Mouse (Mus musculus) heart, postnatal 10 days (tissue): ENCODE results near the gene Schip1. TPM values are rescaled to one million over a fixed set of nuclear protein-coding genes. Genes with fewer than 3 reads are reported as not detected.

Experiments used
- DNase-seq, 2 experiments: peaks; one replicate each; pipeline ENCODE4 v3.0.0; 2021
- intact Hi-C: fragments of 180-260 bp; cut with DNase I; formaldehyde crosslinking; loops from one replicate; pipeline ENCODE4 v1.15.1; 2025
- total RNA-seq, 2 experiments: library from RNA; stranded (reverse); gene quantifications; 2 replicates each; pipeline ENCODE4 v1.2.3; 2021

Schip1 gene
- total RNA-seq, 2 experiments from 2014 or later = 170 to 173 TPM

- intact Hi-C loops = no loop called here
- no peak for DNase-seq
Observed at GRCm38 (mm10) chr3:68267905-68268304, 203.3 kb downstream of the Schip1 start.

DNA sequence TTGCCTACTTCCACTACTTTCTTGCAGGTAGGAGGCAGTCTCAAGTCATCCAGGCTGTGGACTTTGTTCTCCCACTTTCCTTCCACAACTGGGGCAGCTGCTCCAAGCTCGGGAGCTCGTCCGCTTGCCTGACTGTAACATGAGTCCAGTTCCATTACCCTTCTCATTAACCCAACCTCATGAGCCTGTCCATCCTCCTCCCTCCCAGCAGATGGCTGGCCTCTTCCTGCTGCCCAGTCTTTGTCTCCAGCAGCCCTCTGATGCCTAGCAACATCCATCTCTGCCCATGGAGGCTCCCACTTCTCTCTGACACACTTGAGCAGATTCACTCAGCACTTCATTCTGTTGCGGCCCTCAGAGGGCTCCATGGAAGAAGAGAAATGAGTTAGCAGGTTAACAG, 204.6 kb downstream of the Schip1 start:
- DNase-seq = no peak
- intact Hi-C loops = no loop called here

- intact Hi-C loops = loop anchor here (10.0 kb wide), 1 partner anchor 275 kb away; no protein-coding TSS in a partner anchor
- DNase-seq = no peak
Observed at GRCm38 (mm10) chr3:68270246-68270645, 205.6 kb downstream of the Schip1 start.

DNA sequence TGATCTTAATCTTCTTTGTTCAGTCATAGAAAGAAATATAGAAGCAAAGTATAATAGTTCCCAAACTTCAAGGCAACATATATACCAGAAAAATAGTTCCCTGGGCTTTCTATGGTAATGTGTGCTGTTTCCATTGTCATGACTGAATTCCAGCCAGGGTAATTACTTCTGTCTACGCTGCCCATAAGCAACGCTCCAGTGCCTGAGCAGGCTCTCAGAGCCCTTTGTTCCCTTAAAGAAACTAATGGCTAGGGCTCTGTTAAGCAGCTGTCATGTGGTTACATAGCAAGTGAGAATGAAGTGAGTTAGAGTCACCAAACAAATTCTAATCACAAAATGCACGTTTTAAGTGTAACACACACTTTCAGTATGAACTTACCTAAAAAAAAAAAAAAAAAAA, 206.9 kb downstream of the Schip1 start:
- intact Hi-C loops = loop anchor here (10.0 kb wide), 1 partner anchor 273 kb away; no protein-coding TSS in a partner anchor
- no peak for DNase-seq

- intact Hi-C loops = loop anchor here (10.0 kb wide), 1 partner anchor 273 kb away; no protein-coding TSS in a partner anchor
- DNase-seq = no peak
Observed at GRCm38 (mm10) chr3:68271881-68272280, 207.3 kb downstream of the Schip1 start.

DNA sequence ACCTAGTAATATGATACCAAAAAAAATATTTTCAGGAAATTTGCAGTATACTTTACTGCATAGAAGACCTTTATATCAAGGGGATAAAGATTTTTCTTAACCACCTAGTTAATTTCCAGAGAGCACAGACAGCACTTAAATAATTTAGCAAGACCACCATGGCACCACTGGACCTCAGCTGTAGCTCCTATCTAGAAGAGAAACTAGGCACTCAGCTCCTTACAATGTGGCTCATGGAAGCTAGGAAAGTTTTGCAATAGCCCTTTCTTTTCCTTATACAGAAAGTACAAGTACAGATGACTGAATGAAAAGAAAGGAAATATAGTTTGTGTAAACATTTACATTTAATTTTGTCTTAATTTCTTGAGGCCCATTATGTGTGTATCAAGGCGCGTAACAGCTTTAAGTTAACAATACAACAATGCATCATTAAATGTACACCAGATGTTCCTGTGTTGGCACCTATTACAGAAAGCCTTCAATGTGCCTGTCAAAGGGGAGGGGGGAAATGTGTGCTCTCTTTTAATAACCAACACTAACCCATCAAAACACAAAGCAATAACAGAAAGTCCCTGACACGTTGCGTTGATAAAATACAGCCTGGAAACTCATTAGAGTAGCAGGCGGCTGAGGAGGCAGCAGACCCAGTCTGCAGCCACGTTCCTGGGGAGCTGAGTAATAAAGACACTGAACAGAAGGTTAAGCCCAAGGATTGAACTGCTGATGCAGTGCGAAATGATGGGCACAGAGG, 218.4 kb downstream of the Schip1 start:
- intact Hi-C loops = no loop called here
- DNase-seq = no peak

DNA sequence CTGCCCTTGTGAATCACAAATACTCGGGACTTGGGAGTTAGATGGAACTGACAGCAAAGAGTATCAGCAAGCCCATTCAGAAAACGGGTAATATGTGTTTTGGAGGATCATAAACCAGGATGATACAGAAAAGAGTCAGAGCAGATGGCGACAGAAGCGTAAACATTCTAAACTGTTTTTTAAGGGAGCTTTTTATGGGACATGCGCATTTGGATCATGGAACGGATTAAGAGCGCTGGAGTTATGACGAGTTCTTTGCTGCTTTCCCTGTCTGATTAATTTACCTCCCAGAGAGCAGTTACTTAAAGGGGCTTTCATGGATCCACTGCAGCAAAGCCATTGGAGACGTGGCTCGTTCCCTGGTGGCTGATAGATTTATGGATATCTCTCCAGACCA, 219.0 kb downstream of the Schip1 start:
- no peak for DNase-seq
- intact Hi-C loops = no loop called here

- DNase-seq = no peak
- intact Hi-C loops = no loop called here
Observed at GRCm38 (mm10) chr3:68284500-68284899, 219.9 kb downstream of the Schip1 start.

DNA sequence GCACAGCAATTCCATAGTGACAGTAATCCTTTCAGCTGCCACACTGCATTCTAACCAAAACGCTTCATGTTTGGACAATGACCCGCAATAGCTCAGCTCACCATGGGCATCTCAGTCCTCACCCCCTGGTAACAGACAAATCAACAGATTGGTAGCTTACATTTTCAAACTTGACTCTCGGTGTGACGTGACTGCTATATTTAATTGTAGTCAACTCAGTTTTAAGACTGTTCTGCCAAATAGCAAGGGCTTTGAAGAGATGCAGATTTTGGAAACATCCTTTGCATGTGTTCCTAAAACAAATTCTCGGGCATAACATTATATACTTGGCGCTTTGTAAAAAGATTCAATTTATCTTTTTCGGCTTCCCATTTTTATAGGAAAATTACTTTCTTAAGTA, 232.2 kb downstream of the Schip1 start:
- intact Hi-C loops = no loop called here

DNA sequence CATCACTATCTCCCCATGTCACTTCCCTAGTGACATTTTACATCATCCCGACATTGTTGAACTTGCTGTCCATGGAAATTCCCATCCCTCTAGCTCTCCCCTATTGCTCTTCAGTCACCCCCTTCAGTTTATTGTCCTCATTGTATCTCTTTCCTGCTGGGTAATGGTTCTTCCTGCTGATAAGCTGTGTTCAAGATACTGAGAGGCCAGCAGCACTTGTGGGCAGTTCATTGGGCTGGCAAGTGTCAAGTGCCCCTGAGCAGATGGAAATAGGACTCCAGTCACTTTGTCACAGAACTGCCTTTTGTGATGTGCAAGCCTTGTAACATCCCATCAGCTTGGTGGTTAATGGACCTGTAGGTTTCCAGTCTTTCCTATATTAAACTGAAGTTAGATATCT, 241.0 kb downstream of the Schip1 start:
- intact Hi-C loops = no loop called here
- no peak for DNase-seq

More for the DNA sequence above, 232.2 kb downstream of the Schip1 start:
- no peak for DNase-seq

- intact Hi-C loops = no loop called here
- DNase-seq = no peak
Observed at GRCm38 (mm10) chr3:68306726-68307125, 242.1 kb downstream of the Schip1 start.

DNA sequence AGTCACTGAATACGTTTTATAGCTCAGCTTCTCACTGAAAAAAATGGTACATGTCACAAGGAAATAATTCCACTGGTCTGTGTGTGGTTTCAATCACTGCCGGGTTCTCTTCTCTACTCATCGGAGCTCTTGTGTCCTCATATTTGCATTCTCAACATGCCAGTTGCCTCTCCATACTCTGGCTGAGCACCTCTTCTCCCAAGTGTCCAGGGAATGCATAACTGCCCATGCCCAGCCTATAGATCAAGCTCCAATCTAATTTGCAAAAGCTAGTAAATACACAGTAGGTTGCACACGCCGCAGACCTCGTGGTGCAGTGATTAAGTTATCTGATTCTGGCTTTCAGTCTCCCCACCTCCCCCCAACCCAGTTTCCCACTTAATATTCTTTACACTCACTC, 261.0 kb downstream of the Schip1 start:
- no peak for DNase-seq

DNA sequence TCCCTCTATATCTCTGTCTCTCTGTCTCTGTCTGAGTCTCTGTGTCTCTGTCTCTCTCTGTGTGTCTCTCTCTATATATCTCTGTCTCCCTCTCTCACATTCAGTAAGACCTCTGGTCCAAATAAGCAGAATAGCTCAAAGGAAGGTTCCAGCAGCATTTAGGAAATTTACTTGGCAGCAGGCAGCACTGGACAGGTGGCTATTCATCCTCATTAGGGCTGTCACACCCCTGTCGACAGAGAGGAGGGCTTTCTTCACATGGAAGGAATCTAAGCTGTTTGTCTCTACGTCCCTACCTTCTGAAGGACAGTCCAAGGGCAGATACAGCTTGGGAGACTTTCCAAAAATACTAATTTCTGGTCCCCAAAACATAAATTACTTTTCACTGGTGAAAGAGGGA, 267.9 kb downstream of the Schip1 start:
- intact Hi-C loops = no loop called here
- no peak for DNase-seq

More for the DNA sequence above, 261.0 kb downstream of the Schip1 start:
- intact Hi-C loops = no loop called here

GRCm38 (mm10) chr3:68335501-68335900, 270.9 kb downstream of the Schip1 start:
- DNase-seq = no peak
- intact Hi-C loops = no loop called here

DNA sequence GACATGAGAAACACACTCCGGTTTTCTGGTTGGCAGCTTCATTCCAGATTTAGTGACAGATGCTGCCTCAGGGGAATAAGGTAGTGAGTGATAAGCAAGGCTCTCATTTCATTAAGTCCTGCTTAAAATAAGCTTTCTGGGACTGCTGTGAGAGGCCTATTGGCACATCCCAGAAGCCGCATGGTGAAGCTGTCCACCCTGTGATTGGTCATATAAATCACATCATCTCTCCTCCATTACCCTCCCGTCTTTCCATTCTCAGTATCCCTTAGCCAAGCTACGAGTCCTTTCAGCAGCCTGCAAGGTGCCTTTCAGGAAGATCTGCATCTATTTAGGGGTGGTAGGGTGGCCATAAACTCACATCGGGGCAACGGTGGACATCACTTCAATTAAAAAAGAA, 286.0 kb downstream of the Schip1 start:
- intact Hi-C loops = no loop called here
- DNase-seq = no peak

DNA sequence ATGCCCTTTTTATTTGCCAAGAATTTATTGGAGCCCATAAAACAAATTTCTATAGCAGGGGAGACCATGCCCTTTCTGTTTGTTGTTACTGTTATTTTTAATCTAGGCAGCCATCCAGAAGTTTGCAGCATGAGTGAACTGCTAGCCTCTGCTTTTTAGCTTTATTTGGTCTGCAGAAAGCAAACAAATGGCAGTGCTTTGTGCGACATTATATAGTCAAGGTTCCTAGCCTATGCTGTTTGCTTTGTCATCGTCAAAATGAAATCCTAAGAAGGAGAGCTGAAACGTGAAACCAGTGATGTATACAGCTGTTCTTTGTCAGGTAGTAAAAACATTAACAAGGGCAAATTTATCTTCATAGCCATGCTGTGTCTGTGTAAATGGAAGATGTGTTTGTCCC, 286.9 kb downstream of the Schip1 start:
- no peak for DNase-seq
- intact Hi-C loops = no loop called here

GRCm38 (mm10) chr3:68352961-68353360, 288.4 kb downstream of the Schip1 start:
- DNase-seq = no peak
- intact Hi-C loops = no loop called here

- intact Hi-C loops = no loop called here
- no peak for DNase-seq
Observed at GRCm38 (mm10) chr3:68353492-68353891, 288.9 kb downstream of the Schip1 start.

DNA sequence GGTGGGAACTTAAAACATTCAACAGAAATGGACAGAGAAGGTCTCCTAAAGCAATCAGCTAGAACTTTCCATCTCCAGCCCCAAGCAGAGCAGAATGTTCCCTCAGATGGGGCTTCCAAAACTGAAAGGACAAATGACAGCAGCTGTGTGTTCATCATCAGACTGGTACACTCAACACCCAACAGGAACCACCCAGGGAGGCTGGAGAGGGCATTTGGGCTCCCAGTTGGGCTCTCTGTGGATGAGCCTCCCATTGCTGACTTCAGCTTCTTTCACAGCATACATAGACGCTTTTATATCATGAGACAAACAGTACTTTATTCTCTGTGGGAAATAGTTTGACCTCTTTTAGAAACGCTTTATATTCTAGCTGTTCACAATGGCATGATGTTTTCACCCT, 291.9 kb downstream of the Schip1 start:
- no peak for DNase-seq
- intact Hi-C loops = no loop called here

- DNase-seq = no peak
- intact Hi-C loops = no loop called here
Observed at GRCm38 (mm10) chr3:68368029-68368428, 303.4 kb downstream of the Schip1 start.

GRCm38 (mm10) chr3:68372925-68373324, 308.3 kb downstream of the Schip1 start:
- DNase-seq = no peak
- intact Hi-C loops = no loop called here

GRCm38 (mm10) chr3:68375100-68375508, 310.5 kb downstream of the Schip1 start:
- DNase-seq = peak in 1 of 2 experiments; percentile 16
- intact Hi-C loops = no loop called here
